Mouse (Mus musculus): ENCODE measurements around the gene Krt18. TPM values are rescaled to one million over a fixed set of nuclear protein-coding genes. Genes with fewer than 3 reads are reported as not detected.

The Krt18 gene
- polyA plus RNA-seq, 1 experiment from 2014 or later: 252 TPM

DNA sequence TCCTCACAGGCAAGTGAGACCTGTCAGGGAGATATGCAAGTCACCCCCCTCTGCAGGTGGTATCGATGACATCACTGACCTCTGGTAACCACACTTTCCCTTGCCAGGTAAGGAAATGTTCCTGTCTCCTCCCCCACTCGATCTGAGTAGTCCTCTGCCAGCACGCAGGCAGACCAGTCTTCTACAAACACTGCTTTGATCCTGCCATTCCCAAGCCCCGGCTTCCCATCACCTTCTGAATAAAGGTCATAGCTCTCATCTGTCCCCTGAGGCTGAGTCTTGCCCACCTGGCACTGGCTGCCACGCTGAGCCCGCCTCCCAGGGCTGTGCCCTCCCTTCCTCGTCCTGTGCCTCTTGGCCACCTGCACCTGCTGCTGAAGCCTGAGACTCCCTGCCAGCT is 11.2 kb upstream of the Krt18 start:
- no peak overlapping the region for H3K4me2 ChIP-seq (ENCODE audit: low read length)

DNA sequence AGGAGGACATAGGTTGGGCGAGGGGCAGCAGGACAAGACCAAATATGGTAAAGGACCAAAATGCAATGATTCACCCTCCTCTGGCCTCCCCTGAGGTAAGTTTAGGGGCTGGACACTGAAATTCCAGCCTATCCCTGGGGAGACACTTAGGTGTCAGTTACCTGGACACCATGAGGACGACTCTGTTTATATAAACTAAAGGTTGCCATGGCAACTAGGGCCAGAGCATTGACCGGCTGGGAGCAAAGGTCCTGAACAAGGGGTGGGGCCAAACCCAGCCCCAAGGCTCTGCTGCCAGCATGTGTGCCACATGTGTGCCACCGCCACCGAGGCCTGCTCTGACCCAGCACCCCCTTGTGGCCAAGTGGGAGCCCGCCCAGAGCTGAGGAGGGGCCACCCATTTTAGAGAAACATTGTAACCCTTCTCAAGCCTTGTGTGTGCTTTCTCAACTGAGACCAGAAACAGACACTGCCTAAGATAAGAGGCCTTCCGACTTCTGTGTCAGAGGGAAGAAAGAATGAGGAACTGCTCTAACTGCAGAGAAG is 10.0 kb upstream of the Krt18 start:
- 30% methylated on average over 7 of the region's 7 CpGs for WGBS
- ATAC-seq (replicated peaks; ENCODE audit: low FRiP score, low read depth) (peak; percentile 84), DNase-seq (ENCODE audit: low spot score) (peak; percentile 57)
- H3K27ac ChIP-seq: peak overlapping the region; percentile 83
- H3K36me3 ChIP-seq (ENCODE audit: insufficient read depth, low read length): no peaks in the 10 kb centered on the region
- TF ChIP-seq CTCF (IDR thresholded peaks at IDR 0.05; ENCODE audit: low read depth): peak; percentile 68
- no peak overlapping the region for H3K9ac ChIP-seq (ENCODE audit: low read depth, low read length)
- no peak overlapping the region for H3K4me2 ChIP-seq (ENCODE audit: low read length)
- H3K27me3 ChIP-seq (ENCODE audit: insufficient read depth, low read length): no peaks in the 10 kb centered on the region
- H3K4me1 ChIP-seq (replicated peaks; ENCODE audit: insufficient read depth, low read length): 0 out of 2 replicates have a peak, but pooled peaks cover 6% of the 10 kb centered on the region
- H3K4me3 ChIP-seq (replicated peaks; ENCODE audit: low read depth, low read length): no peak overlapping the region
- H3K9me3 ChIP-seq (replicated peaks; ENCODE audit: low read length): no peaks in the 10 kb centered on the region

More for the DNA sequence above, 11.2 kb upstream of the Krt18 start:
- ATAC-seq (replicated peaks; ENCODE audit: low FRiP score, low read depth) (peak; percentile 36), DNase-seq (ENCODE audit: low spot score) (no peak)
- H3K27ac ChIP-seq: peak overlapping the region; percentile 83
- no peak for TF ChIP-seq CTCF (IDR thresholded peaks at IDR 0.05; ENCODE audit: low read depth)
- H3K4me1 ChIP-seq (replicated peaks; ENCODE audit: insufficient read depth, low read length): 0 out of 2 replicates have a peak, but pooled peaks cover 6% of the 10 kb centered on the region
- H3K9ac ChIP-seq (ENCODE audit: low read depth, low read length): no peak overlapping the region
- WGBS: 23% methylated on average over 7 of the region's 7 CpGs
- no peaks in the 10 kb centered on the region for H3K36me3 ChIP-seq (ENCODE audit: insufficient read depth, low read length)
- H3K9me3 ChIP-seq (replicated peaks; ENCODE audit: low read length): no peaks in the 10 kb centered on the region
- H3K27me3 ChIP-seq (ENCODE audit: insufficient read depth, low read length): no peaks in the 10 kb centered on the region
- no peak overlapping the region for H3K4me3 ChIP-seq (replicated peaks; ENCODE audit: low read depth, low read length)

DNA sequence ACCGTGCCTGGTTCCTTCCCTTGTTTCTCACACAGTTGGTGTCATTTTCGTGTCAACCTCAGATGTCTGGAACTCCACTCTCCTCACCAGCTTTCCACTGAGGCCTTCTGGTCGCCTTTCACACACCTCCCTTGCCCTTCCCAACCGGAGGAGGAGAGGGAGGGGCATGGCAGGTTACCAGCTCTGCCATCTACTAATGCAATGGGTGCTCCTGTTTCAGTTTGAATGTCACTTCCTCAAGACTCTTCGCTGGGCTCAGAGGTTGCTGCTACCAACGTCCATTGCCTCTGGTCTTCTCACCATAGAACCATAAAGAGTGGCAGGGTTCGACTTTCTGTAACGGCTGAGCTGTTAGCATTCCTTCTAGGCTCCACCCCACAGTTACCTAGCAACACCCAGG is 5.5 kb upstream of the Krt18 start:
- Histone ChIP-seq H3K36me3 (ENCODE audit: insufficient read depth, low read length) (no peaks in the 10 kb centered on the region), H3K27me3 (ENCODE audit: insufficient read depth, low read length) (no peaks in the 10 kb centered on the region), H3K9ac (ENCODE audit: low read depth, low read length) (no peak overlapping the region), H3K4me2 (ENCODE audit: low read length) (no peak overlapping the region), H3K4me1 (replicated peaks; ENCODE audit: insufficient read depth, low read length) (peaks cover 20% of the 10 kb centered on the region), H3K9me3 (replicated peaks; ENCODE audit: low read length) (no peaks in the 10 kb centered on the region), H3K27ac (peak overlapping the region; percentile 42; the same call in 1 of the 2 replicates), H3K4me3 (replicated peaks; ENCODE audit: low read depth, low read length) (no peak overlapping the region)
- no peak for TF ChIP-seq CTCF (IDR thresholded peaks at IDR 0.05; ENCODE audit: low read depth)
- ATAC-seq (replicated peaks; ENCODE audit: low FRiP score, low read depth) (no peak), DNase-seq (ENCODE audit: low spot score) (no peak)
- 32% methylated on average over 8 of the region's 8 CpGs for WGBS

DNA sequence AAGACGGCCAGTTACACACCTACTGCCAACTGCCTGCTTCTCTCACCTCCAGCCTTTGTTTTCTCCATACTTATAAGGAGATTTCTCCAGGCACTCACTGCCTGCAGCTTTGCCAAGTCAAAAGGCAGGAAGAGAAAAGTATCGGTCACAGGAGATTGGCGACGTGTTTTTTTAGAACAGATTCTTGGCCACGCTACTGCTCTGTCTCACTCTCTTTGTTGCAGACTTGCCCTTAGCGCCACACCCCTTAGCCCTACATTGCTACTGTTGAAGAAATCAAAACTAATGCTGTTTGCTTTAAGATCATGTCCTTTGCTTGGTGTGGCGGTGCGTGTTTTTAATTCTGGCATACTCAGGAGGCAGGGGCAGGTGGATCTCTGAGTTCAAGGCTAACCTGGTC is 4.1 kb upstream of the Krt18 start:
- Histone ChIP-seq H3K4me1 (replicated peaks; ENCODE audit: insufficient read depth, low read length) (peaks cover 20% of the 10 kb centered on the region), H3K27ac (peak overlapping the region; percentile 19; the same call in 1 of the 2 replicates), H3K4me3 (replicated peaks; ENCODE audit: low read depth, low read length) (no peak overlapping the region), H3K9me3 (replicated peaks; ENCODE audit: low read length) (no peaks in the 10 kb centered on the region), H3K36me3 (ENCODE audit: insufficient read depth, low read length) (no peaks in the 10 kb centered on the region), H3K9ac (ENCODE audit: low read depth, low read length) (no peak overlapping the region), H3K27me3 (ENCODE audit: insufficient read depth, low read length) (no peaks in the 10 kb centered on the region), H3K4me2 (ENCODE audit: low read length) (no peak overlapping the region)
- 51% methylated on average over 8 of the region's 8 CpGs for WGBS
- ATAC-seq (replicated peaks; ENCODE audit: low FRiP score, low read depth): no peak
- TF ChIP-seq CTCF (IDR thresholded peaks at IDR 0.05; ENCODE audit: low read depth): no peak
- no peak for DNase-seq (ENCODE audit: low spot score)

DNA sequence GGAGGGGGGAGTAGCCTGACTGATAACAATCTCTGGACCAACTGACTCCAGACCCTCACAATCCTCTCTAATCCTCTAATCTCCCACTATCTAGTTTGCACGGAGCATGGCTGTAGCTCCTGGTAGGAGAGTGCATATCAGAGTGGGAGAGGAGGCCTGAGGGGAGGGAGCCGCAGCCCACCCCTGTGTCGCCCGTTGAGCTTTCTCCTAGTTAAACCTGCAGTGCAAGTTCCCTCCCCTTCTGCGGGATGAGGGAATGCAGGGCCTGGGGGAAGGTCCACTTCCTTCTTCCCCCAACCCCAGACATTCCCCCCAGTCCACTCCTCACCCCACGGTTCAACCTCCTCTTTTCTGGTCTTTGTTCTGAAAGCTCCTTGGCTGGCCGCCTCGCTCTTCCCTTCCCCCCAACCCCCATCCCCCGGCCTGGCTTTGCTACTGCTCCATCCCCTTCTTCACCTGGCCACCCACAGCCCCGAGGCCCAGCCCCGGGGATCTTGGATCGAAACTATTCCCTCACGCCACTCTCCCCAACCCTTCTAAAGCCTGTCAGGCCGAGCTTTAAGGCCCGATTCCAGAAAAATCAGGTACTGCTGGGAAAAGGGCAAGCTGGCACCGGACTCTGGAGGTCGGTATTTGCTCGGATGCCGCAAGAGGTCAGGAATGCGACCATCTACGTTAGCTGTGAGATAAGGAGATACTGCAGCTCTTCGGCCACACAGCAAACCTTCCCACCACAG is 2.7 kb upstream of the Krt18 start:
- Histone ChIP-seq H3K36me3 (ENCODE audit: insufficient read depth, low read length) (no peaks in the 10 kb centered on the region), H3K27me3 (ENCODE audit: insufficient read depth, low read length) (no peaks in the 10 kb centered on the region), H3K9ac (ENCODE audit: low read depth, low read length) (peak overlapping the region; percentile 32), H3K4me2 (ENCODE audit: low read length) (peak overlapping the region; percentile 42), H3K4me1 (replicated peaks; ENCODE audit: insufficient read depth, low read length) (peaks cover 20% of the 10 kb centered on the region), H3K4me3 (replicated peaks; ENCODE audit: low read depth, low read length) (0 out of 2 replicates have a peak overlapping the region, but pooled peaks have one; percentile 16), H3K9me3 (replicated peaks; ENCODE audit: low read length) (no peaks in the 10 kb centered on the region), H3K27ac (peak overlapping the region; percentile 73)
- 9% methylated on average over 22 of the region's 22 CpGs for WGBS
- peak; percentile 50 for DNase-seq (ENCODE audit: low spot score)
- peak; percentile 40; the same call in 1 of the 2 replicates for ATAC-seq (replicated peaks; ENCODE audit: low FRiP score, low read depth)
- TF ChIP-seq CTCF (IDR thresholded peaks at IDR 0.05; ENCODE audit: low read depth): no peak

DNA sequence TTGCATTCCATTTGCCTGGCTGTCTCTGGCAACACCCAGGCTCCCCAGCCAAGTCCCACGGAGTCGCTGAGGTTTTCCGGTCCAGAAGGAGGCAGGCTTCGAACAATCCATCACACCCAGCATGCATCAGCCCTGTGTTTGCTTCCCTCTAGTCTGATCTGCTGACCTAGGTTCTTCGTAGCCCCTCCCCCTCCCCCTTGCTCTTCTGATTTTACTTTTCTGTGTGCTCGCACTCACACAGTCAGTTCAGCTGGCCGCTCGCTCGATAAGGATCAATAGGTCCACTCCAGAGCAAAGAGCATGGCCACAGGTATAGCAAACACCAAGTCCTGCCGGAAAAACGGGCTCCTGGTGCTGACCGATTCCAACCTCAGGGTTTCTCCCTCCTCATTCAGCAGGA is 1.6 kb upstream of the Krt18 start:
- 21% methylated on average over 12 of the region's 12 CpGs for WGBS
- no peak for ATAC-seq (replicated peaks; ENCODE audit: low FRiP score, low read depth)
- H3K4me1 ChIP-seq (replicated peaks; ENCODE audit: insufficient read depth, low read length): peaks cover 20% of the 10 kb centered on the region
- H3K27ac ChIP-seq: peak overlapping the region; percentile 2; the same call in 1 of the 2 replicates
- no peak overlapping the region for H3K4me3 ChIP-seq (replicated peaks; ENCODE audit: low read depth, low read length)
- peak overlapping the region; percentile 21; the same call in 1 of the 2 replicates for H3K4me2 ChIP-seq (ENCODE audit: low read length)
- H3K27me3 ChIP-seq (ENCODE audit: insufficient read depth, low read length): no peaks in the 10 kb centered on the region
- H3K9me3 ChIP-seq (replicated peaks; ENCODE audit: low read length): no peaks in the 10 kb centered on the region
- H3K9ac ChIP-seq (ENCODE audit: low read depth, low read length): no peak overlapping the region
- DNase-seq (ENCODE audit: low spot score): no peak
- no peak for TF ChIP-seq CTCF (IDR thresholded peaks at IDR 0.05; ENCODE audit: low read depth)
- H3K36me3 ChIP-seq (ENCODE audit: insufficient read depth, low read length): 0 out of 2 replicates have a peak, but pooled peaks cover 3% of the 10 kb centered on the region
